Mouse (Mus musculus): ENCODE measurements around the gene Psmd10. TPM values are rescaled to one million over a fixed set of nuclear protein-coding genes. Genes with fewer than 3 reads are reported as not detected.

Psmd10 gene
- 36.5 to 48.1 TPM (median 45.6 TPM) in 3 replicates for total RNA-seq (2017)

- ATAC-seq (replicated peaks; ENCODE audit: insufficient number of reproducible peaks, low FRiP score, low TSS enrichment, poor library complexity, severe bottlenecking), result peak; percentile 100
Observed at GRCm38 (mm10) chrX:140956272-140956940, at the start of gene Psmd10, which contains the start of gene Atg4a. Gene Psmd10 (minus strand): TSS chrX:140956728. Gene Atg4a (plus strand): TSS chrX:140956907.

DNA sequence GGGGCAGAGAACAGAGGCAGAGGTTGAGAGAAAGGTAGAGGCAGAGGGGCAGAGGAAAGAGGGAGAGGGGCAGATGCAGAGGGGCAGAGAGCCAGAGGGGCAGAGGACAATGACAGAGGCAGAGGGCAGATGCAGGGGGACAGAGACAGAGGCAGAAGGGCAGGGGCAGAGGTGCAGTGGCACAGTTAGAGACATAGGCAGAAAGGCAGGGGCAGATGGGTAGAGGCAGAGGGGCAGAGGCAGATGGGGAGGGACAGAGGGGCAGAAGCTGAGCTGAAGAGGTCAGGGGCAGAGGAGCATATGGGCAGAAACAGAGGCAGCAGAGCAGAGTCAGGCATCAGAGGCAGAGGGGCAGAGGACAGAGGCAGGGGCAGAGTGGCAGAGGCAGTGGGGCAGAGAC is 42.4 kb upstream of the Psmd10 start:
- no peak for ATAC-seq (replicated peaks; ENCODE audit: insufficient number of reproducible peaks, low FRiP score, low TSS enrichment, poor library complexity, severe bottlenecking)

DNA sequence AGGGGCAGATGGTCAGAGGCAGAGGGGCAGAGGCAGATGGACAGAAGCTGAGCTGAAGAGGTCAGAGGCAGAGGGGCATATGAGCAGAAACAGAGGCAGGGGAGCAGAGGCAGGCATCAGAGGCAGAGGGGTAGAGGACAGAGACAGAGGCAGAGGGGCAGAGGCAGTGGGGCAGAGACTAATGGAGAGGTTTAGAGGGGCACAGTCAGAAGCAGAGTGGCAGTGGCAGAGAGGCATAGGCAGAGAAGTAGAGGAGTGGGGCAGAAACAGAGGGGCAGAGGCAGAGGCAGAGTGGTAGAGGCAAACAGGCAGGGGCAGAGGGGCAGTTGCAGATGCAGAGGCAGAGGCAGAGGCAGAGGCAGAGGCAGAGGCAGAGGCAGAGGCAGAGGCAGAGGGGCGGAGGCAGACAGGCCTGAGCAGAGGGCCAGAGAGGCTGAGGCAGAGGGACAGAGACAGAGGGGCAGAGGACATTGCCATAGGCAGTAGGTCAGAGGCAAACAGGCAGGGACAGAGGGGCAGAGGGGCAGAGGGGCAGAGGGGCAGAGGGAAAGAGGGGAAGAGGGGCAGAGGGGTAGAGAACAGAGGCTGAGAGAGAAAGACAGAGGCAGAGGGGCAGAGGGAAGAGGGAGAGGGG is 41.5 kb upstream of the Psmd10 start:
- ATAC-seq (replicated peaks; ENCODE audit: insufficient number of reproducible peaks, low FRiP score, low TSS enrichment, poor library complexity, severe bottlenecking), result no peak

DNA sequence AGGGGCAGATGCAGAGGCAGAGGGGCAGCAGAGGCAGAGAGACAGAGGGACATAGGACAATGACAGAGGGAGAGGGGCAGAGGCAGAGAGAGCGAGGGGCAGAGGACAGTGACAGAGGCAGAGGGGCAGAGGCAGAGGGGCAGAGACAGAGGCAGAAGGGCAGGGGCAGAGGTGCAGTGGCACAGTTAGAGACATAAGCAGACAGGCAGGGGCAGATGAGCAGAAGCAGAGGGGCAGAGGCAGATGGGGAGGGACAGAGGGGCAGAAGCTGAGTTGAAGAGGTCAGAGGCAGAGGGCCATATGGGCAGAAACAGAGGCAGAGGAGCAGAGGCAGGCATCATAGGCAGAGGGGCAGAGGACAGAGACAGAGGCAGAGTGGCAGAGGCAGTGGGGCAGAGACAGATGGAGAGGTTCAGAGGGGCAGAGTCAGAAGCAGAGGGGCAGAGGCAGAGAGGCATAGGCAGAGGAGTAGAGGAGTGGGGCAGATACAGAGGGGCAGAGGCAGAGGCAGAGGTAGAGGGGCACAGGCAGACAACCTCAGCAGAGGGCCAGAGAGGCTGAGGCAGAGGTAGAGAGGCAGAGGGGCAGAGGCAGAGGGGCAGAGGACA is 40.5 kb upstream of the Psmd10 start:
- peak; percentile 17; the same call in 1 of the 2 replicates for ATAC-seq (replicated peaks; ENCODE audit: insufficient number of reproducible peaks, low FRiP score, low TSS enrichment, poor library complexity, severe bottlenecking)

GRCm38 (mm10) chrX:140985256-140985655 is 28.7 kb upstream of the Psmd10 start:
- no peak for ATAC-seq (replicated peaks; ENCODE audit: insufficient number of reproducible peaks, low FRiP score, low TSS enrichment, poor library complexity, severe bottlenecking)

- no peak for ATAC-seq (replicated peaks; ENCODE audit: insufficient number of reproducible peaks, low FRiP score, low TSS enrichment, poor library complexity, severe bottlenecking)
Observed at GRCm38 (mm10) chrX:140984795-140985194, 28.3 kb upstream of the Psmd10 start.

DNA sequence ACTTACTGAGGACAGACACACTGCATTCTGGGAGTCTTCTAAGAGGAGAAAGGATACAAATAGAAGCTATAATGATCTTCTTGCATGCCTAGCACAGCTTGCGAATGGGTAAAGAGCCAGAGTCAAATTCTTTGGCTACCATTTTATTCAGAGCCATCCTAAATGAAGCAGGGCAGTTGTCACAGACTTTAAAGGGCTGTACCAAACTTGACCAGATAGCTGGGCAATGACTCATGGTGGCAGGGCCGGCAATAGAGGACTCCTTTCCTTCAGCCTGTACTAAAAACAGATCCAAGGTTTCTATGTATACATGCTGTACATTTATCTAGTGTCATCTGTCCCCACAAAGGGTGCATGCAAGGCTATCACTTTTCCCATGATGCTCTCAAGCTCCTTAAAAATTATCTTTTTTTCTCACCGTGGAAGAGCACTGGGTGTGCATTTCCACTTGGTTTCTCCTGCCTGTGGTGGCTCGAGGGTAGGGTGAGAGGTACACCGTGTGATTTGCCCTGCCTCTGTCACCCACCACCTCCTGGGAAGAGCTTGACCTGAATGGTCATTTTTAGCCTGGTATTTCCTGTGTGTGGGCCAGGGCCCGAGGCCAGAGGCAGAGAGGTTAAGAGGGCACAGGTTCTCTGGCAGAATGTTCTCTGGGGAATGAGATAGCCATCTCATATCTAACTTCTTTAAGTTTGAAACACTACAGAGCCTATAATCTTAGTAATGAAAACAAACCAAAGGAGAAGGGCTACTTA is 26.9 kb upstream of the Psmd10 start:
- ATAC-seq (replicated peaks; ENCODE audit: insufficient number of reproducible peaks, low FRiP score, low TSS enrichment, poor library complexity, severe bottlenecking), result no peak

- ATAC-seq (replicated peaks; ENCODE audit: insufficient number of reproducible peaks, low FRiP score, low TSS enrichment, poor library complexity, severe bottlenecking), result no peak
Observed at GRCm38 (mm10) chrX:140980163-140980562, 23.6 kb upstream of the Psmd10 start.

- no peak for ATAC-seq (replicated peaks; ENCODE audit: insufficient number of reproducible peaks, low FRiP score, low TSS enrichment, poor library complexity, severe bottlenecking)
Observed at GRCm38 (mm10) chrX:140979546-140979945, 23.0 kb upstream of the Psmd10 start.

- no peak for ATAC-seq (replicated peaks; ENCODE audit: insufficient number of reproducible peaks, low FRiP score, low TSS enrichment, poor library complexity, severe bottlenecking)
Observed at GRCm38 (mm10) chrX:140978943-140979342, 22.4 kb upstream of the Psmd10 start.

DNA sequence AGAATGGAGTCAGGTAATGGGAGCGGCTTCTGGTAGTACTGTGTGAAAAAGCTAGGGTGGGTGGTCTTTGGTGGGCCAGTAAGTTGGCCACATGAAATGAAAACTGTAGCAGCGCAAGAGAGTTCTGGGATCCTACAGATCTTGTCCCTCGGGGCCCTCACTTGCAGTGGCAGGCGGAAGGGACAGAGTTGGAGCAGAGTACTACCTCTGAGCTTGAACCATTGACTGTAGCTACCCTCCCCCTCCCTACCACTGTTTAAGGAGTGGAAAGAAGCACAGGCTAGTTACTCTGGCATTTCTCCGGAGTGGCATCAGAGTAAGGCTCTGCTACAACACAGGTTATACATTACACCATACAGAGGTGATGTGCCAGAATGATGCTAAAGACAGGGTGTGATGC is 431 bp upstream of the Psmd10 start:
- ATAC-seq (replicated peaks; ENCODE audit: insufficient number of reproducible peaks, low FRiP score, low TSS enrichment, poor library complexity, severe bottlenecking), result 0 out of 2 replicates have a peak, but pooled peaks have one; percentile 37

- no peak for ATAC-seq (replicated peaks; ENCODE audit: insufficient number of reproducible peaks, low FRiP score, low TSS enrichment, poor library complexity, severe bottlenecking)
Observed at GRCm38 (mm10) chrX:140953618-140954017, 2.9 kb downstream of the Psmd10 start.

DNA sequence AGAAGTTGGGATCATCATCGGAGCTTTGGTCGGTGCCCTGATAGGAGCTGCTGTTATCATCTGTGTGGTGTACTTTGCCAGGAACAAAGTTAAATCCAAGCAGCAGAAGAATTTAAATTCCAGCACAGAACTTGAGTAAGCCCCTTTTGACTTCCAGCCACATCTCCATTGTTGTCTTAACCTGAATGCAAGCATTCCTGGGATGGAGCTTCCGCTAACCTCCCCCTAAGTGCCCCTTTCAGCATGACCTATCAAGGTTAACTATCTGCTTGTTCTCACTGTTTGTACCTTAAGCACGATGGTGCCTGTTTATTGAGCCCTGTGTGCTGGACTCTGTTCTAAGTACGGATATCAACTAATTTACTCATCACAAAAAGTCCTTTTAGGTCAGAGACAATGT is 20.3 kb downstream of the Psmd10 start:
- ATAC-seq (replicated peaks; ENCODE audit: insufficient number of reproducible peaks, low FRiP score, low TSS enrichment, poor library complexity, severe bottlenecking), result no peak

DNA sequence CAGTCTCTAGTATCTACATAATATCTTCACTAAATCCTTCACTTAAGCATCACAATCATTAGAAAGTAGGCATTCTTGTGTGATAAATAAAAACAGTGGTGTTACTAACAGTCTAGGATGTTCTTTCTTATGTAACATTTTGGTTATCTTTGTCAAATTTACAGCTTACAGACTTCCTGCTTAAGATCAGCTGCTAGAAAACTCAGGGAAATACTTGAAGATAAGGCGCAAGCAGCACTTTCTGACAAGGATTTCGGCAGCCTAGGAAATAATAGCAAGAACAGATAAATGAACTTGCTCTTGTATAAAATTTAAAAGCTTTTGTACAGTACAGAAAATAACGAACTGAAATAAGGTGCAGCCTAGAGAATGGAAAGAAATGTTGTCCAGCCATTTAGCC is 23.3 kb downstream of the Psmd10 start:
- no peak for ATAC-seq (replicated peaks; ENCODE audit: insufficient number of reproducible peaks, low FRiP score, low TSS enrichment, poor library complexity, severe bottlenecking)

DNA sequence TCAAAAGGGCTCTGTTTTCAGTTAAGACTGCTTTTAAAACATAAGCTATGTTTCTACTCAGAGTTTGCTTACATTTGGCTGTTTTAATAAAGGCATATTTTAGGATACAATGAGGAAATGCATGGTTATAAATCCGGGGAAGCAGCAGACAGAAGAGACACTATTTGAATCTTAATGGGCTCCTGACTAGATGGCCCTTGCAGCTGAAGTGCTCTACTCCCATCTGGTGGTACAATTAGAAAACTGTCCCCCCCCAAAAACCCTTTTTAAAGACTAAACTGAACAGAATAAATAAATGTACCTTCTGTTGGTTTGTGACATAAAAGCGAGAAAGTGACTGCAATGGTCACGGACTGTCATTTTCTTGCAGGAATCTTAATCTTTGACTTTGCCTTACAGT is 24.5 kb downstream of the Psmd10 start:
- no peak for ATAC-seq (replicated peaks; ENCODE audit: insufficient number of reproducible peaks, low FRiP score, low TSS enrichment, poor library complexity, severe bottlenecking)

DNA sequence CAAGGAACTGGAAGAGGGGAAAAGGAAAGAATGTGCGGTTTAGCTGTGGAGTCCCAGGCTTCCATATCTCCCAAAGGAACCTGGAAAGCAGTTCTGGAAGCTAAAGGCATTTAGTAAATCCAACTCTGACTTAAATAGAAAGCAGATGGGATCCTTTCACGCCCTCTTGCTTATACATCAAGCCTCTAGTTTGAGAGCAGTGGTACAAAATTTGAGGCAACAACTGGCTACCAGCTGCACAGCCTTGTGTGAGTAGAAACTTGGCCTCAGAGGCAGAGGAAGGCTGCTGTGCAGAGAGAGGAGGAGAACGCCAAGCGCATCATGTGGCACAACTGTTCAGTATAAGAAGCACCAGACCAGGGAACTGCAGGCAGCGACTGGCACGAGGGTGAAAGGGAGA is 35.2 kb downstream of the Psmd10 start:
- ATAC-seq (replicated peaks; ENCODE audit: insufficient number of reproducible peaks, low FRiP score, low TSS enrichment, poor library complexity, severe bottlenecking), result no peak

GRCm38 (mm10) chrX:140907360-140907759 is 49.2 kb downstream of the Psmd10 start, which contains the start of gene Vsig1:
Gene Vsig1 (plus strand): TSS chrX:140907608.
- ATAC-seq (replicated peaks; ENCODE audit: insufficient number of reproducible peaks, low FRiP score, low TSS enrichment, poor library complexity, severe bottlenecking), result no peak

DNA sequence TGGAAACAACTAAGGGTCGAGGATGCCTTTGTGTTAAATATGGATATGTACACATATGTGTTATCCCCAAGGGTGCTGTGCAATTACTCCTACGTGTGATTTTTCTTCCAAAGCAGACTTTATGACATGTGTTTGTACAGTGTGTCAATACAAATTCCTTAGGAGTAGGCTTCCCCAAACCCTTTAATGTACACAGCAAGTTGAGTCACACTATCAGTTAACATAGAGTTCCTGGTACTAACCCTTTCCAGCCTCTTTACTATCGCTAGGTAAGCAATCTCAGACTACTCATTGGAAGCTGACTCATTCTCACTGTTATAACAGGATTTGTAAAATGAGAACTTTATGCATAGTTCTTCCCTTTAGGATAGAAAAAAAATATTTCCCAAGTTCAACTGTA is 53.0 kb downstream of the Psmd10 start:
- ATAC-seq (replicated peaks; ENCODE audit: insufficient number of reproducible peaks, low FRiP score, low TSS enrichment, poor library complexity, severe bottlenecking), result no peak
